Mouse (Mus musculus) hindbrain, embryonic 12.5 days (tissue): Measurements from ENCODE around the gene Iffo1. TPM values are rescaled to one million over a fixed set of nuclear protein-coding genes. Genes with fewer than 3 reads are reported as not detected.

Experiments used
- ATAC-seq: fragments of 200-750 bp; cut with Nextera tagmentation; 2 replicates; pipeline ENCODE4 v1.8.0; 2017; ENCODE audit warnings: moderate TSS enrichment; ENCODE audit not compliant: low FRiP score
- H3K27ac ChIP-seq: fragments of 300-500 bp; sonication (generic); 2 replicates; pipeline ENCODE4 v1.5.1; 2016; ENCODE audit warnings: mild to moderate bottlenecking
- H3K27me3 ChIP-seq: fragments of 300-500 bp; sonication (generic); 2 replicates; pipeline ENCODE4 v1.6.1; 2016; ENCODE audit warnings: mild to moderate bottlenecking
- H3K36me3 ChIP-seq: fragments of 300-500 bp; sonication (generic); 2 replicates; pipeline ENCODE4 v1.6.1; 2016; ENCODE audit warnings: mild to moderate bottlenecking
- H3K4me1 ChIP-seq: fragments of 300-500 bp; sonication (generic); 2 replicates; pipeline ENCODE4 v1.6.1; 2016
- H3K4me2 ChIP-seq: fragments of 300-500 bp; sonication (generic); replicated peaks from 2 replicates; pipeline ENCODE4 v1.6.1; 2016; ENCODE audit warnings: mild to moderate bottlenecking
- H3K4me3 ChIP-seq: fragments of 300-500 bp; sonication (generic); 2 replicates; pipeline ENCODE4 v1.5.1; 2016; ENCODE audit warnings: mild to moderate bottlenecking
- H3K9ac ChIP-seq: fragments of 300-500 bp; sonication (generic); 2 replicates; pipeline ENCODE4 v1.6.1; 2016; ENCODE audit warnings: mild to moderate bottlenecking, moderate library complexity
- H3K9me3 ChIP-seq: fragments of 300-500 bp; sonication (generic); replicated peaks from 2 replicates; pipeline ENCODE4 v1.6.1; 2016; ENCODE audit warnings: mild to moderate bottlenecking
- WGBS: fragments of 180-500 bp; shearing (Covaris S2); methylation state at CpG from one replicate; pipeline ENCODE4 v1.1.7; 2016; 5-methylcytosine and 5-hydroxymethylcytosine counted together
- microRNA-seq: library from miRNA; unstranded; fragments of <30 nt; microRNA quantifications from one replicate; pipeline ENCODE4, GENCODE M21; 2017
- polyA plus RNA-seq: library from polyadenylated mRNA; unstranded; fragments of >200 nt; fragmentation: Nextera tagmentation; extraction: Ambion mirVana; gene quantifications from 2 replicates; pipeline ENCODE4 v1.2.1, GENCODE M21; 2016

Gene Iffo1
- polyA plus RNA-seq, 1 experiment from 2014 or later = 19.2 TPM

DNA sequence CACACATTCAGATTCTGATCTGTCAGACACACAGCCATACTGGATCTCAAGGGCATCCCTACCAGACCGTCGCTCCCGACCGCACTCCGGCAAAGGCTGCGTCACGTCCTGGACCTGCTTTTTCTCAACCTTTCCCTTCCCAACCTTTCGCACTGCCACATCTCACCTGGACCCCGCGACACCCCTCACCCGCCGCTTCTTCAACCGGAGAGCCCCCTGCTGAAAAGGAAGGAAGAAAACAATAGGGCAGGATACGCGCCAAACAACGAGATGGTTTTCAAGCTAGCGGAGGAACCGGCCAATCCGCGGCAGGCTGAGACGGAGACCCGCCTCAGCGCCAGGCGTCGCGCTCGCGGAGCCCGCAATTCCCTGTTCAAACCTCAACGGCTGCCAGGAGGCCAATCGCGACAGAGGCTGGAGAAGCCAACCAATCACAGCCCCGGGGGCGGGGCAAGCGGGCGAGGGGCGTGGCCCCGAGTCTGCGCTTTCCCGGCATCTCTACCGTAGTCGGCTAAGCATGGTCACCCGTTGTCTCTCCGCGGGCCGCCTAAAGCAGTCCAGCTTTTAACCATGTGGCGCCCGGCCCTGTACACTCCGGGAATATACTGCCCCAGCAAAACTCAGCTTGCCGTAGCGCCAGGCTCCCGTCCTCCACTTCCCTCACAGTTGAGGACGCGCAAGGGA, 46.4 kb downstream of the Iffo1 start, which contains the start of the genes Ncapd2 and Mrpl51:
Ncapd2 (minus strand) TSS at position 370 of the 684 bp plus-strand sequence.
Mrpl51 (plus strand) TSS at position 470 of the 684 bp plus-strand sequence.
- H3K27me3 ChIP-seq = no peaks in the 10 kb centered on the region
- H3K27ac ChIP-seq = peak within 1 kb of the TSS; percentile 99
- H3K36me3 ChIP-seq = peaks cover 43% of the 10 kb centered on the region
- H3K4me3 ChIP-seq = peak within 1 kb of the TSS; percentile 64
- H3K9ac ChIP-seq = peak within 1 kb of the TSS; percentile 78
- peaks cover 14% of the 10 kb centered on the region for H3K4me1 ChIP-seq
- H3K4me2 ChIP-seq = peak within 1 kb of the TSS; percentile 66
- H3K9me3 ChIP-seq = no peaks in the 10 kb centered on the region
- ATAC-seq = peak; percentile 99
- WGBS = under 1% methylated on average over 54 of the region's 54 CpGs

DNA sequence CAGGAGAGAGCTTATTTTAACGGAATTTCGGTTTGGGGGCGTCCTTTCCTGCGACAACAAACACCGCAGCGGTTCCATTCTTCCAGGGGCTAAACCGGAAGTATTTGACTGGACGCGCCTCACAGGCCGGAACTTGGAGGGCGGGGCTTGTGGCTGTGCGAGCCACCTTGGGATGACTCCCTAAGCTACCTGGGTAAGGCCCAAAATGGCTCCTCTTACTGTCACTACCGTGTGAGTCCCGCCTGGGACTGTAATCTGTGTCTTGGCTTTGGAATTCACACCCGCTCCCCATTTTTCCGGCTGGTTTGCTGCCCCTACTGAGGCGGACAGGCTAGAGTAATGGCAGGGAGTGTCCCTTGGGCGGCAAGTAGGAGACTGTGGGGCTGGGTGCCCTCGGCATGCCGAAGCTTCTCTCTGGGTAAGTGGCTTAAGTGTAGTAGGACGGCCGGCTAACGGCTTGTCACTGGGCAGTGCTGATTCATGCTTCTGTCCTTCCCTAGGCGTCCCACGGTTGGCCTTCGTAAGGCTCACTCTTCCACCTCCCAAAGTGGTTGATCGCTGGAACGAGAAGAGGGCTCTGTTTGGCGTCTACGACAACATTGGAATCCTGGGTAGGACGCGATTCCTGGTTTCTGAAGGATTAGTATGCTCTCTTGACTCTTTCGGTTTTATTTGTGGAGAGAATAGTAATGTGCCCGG, 47.1 kb downstream of the Iffo1 start:
- peak overlapping the region; percentile 64 for H3K4me3 ChIP-seq
- H3K4me1 ChIP-seq = peaks cover 14% of the 10 kb centered on the region
- H3K9me3 ChIP-seq = no peaks in the 10 kb centered on the region
- peak overlapping the region; percentile 78 for H3K9ac ChIP-seq
- under 1% methylated on average over 34 of the region's 34 CpGs for WGBS
- peak overlapping the region; percentile 66 for H3K4me2 ChIP-seq
- H3K27me3 ChIP-seq = no peaks in the 10 kb centered on the region
- H3K27ac ChIP-seq = peak overlapping the region; percentile 99
- peak; percentile 96 for ATAC-seq
- peaks cover 36% of the 10 kb centered on the region for H3K36me3 ChIP-seq

DNA sequence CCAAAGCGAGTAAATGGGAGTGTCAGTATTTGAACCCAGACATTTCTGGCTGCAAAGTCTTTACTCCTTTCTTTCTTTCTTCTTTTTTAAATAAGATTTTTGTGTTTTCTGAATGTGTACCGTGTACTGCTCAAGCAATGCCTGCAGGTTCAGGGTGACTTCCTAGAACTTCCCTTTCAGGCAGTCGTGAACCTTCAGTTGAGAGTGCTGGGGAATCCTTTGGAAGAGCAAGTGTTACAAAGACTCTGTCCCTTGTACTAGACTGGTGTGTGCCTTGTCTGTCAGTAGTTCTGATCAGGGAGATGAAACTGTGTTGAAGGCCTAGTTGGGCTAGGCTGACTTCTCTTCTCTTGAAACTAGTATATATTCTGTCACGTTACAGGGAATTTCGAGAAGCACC, 47.8 kb downstream of the Iffo1 start:
- Histone ChIP-seq H3K27me3 (no peaks in the 10 kb centered on the region), H3K4me1 (peaks cover 14% of the 10 kb centered on the region), H3K9me3 (no peaks in the 10 kb centered on the region), H3K4me3 (peak overlapping the region; percentile 64), H3K27ac (peak overlapping the region; percentile 99; the same call in 1 of the 2 replicates), H3K9ac (peak overlapping the region; percentile 78), H3K36me3 (peaks cover 30% of the 10 kb centered on the region), H3K4me2 (peak overlapping the region; percentile 66)
- 41% methylated on average over 5 of the region's 5 CpGs for WGBS
- ATAC-seq = no peak

DNA sequence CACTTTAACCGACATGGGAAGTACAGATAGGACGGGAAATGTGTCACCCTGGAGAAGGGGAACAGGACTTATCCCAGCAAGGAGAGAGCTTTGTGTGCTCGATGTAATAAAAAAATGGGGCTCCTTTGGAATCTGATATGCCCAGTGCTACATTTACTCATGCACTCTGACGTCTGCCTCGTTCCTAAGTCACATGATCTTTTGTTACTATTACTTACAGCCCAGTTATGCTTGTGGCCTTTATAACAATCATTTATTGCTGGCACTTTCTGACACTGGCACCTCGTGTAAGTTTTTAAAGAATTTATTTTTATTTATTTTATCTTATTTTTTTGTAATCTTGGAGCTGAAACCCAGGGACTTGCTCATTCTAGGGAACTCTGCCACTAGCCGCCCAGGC, 48.3 kb downstream of the Iffo1 start:
- 82% methylated on average over 7 of the region's 7 CpGs for WGBS
- no peak for ATAC-seq

DNA sequence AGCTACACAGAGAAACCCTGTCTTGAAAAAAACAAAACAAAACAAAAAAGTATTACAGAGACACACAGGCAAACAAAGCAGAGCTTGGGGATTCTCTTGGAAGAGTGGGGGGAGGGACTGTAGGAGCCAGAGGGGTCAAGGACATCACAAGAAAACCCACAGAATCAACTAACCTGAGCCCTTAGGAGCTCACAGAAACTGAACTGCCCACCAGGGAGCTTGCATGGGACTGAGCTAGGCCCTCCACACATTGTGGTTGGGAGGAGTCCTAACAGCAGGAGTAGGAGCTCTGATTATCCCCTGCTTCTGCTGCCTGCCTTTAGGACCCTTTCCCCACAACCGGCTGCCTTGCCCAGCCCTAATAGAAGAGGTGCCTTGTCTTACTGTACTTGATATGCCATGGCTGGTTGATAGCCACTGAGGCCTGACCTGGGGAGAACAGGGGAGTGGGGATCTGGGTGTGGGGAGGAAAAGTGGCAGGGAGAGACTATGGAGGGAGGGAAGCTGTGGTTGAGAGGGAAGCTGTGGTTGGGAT, 50.6 kb downstream of the Iffo1 start:
- no peaks in the 10 kb centered on the region for H3K27me3 ChIP-seq
- no peak overlapping the region for H3K27ac ChIP-seq
- H3K9ac ChIP-seq = no peak overlapping the region
- peaks cover 16% of the 10 kb centered on the region for H3K36me3 ChIP-seq
- H3K4me3 ChIP-seq = no peak overlapping the region
- WGBS = 36% methylated on average over 1 of the region's 1 CpGs
- H3K9me3 ChIP-seq = no peaks in the 10 kb centered on the region
- no peak overlapping the region for H3K4me2 ChIP-seq
- peaks cover 11% of the 10 kb centered on the region for H3K4me1 ChIP-seq
- no peak for ATAC-seq

More for the DNA sequence above, 48.3 kb downstream of the Iffo1 start:
- Histone ChIP-seq H3K9ac (no peak overlapping the region), H3K4me1 (peaks cover 14% of the 10 kb centered on the region), H3K9me3 (no peaks in the 10 kb centered on the region), H3K36me3 (peaks cover 24% of the 10 kb centered on the region), H3K27ac (no peak overlapping the region), H3K4me3 (no peak overlapping the region), H3K4me2 (0 out of 2 replicates have a peak overlapping the region, but pooled peaks have one; percentile 66), H3K27me3 (no peaks in the 10 kb centered on the region)

DNA sequence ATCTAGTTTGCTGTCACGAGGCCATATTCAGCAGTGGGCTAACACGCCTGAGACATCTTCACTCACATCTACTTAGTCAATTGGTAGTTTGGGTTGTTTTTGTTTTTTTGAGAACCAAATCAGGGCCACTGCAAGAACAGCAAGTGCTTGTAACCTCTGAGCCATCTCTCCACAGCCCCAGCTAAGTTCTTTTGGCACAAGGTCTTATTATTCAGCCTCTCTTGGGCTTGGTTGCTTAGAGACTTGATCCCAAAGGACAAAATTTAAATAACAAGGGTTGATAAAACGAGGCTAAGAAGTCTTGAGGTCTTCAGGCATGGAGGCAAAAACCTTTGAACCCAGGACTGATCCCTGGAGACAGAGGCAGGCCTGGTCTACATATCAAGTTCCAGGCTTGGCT, 51.3 kb downstream of the Iffo1 start:
- H3K27me3 ChIP-seq = no peaks in the 10 kb centered on the region
- H3K4me1 ChIP-seq = peaks cover 11% of the 10 kb centered on the region
- H3K36me3 ChIP-seq = peaks cover 16% of the 10 kb centered on the region
- WGBS = 52% methylated on average over 3 of the region's 3 CpGs
- no peak for ATAC-seq
- H3K4me2 ChIP-seq = no peak overlapping the region
- no peak overlapping the region for H3K9ac ChIP-seq
- H3K27ac ChIP-seq = no peak overlapping the region
- no peaks in the 10 kb centered on the region for H3K9me3 ChIP-seq
- no peak overlapping the region for H3K4me3 ChIP-seq

DNA sequence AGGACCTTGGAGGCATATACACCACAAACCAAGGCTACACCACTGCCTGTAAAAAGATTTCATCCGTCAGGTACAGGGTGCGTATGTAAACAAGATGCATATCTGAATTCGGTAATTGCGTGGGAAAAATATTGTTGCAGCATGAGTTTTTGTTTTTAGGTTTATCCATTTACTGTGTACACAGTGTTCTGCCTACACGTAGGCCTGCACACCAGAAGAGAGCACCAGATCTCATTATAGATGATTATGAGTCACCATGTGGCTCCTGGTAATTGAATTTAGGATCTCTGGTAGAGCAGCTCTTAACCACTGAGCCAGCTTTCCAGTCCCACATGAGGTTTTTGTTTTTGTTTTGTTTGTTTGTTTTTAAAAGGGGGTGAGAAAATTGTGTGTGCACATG, 52.1 kb downstream of the Iffo1 start:
- no peak overlapping the region for H3K27ac ChIP-seq
- H3K36me3 ChIP-seq = peaks cover 16% of the 10 kb centered on the region
- no peak for ATAC-seq

DNA sequence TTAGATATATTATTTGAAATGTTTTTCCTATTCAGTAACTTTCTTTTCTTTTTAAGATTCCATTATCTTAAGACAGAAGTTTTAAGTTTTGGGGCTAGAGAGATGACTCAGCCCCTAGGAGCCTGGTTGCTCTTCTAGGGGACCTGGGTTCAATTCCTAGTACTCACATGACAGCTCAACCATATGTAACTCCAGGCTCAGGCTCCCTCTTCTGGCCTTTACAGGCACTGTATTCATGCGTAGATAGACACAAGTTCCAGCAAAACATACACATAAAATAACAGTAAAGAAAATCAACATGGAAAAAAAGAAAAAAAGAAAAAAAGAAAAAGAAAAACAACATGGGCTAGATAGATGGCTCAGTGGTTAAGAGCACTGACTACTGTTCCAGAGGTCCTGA, 65.4 kb downstream of the Iffo1 start:
- H3K9me3 ChIP-seq = no peaks in the 10 kb centered on the region
- ATAC-seq = no peak
- no peaks in the 10 kb centered on the region for H3K4me1 ChIP-seq
- 80% methylated on average over 1 of the region's 1 CpGs for WGBS
- H3K36me3 ChIP-seq = no peaks in the 10 kb centered on the region
- H3K27me3 ChIP-seq = peaks cover 17% of the 10 kb centered on the region
- H3K9ac ChIP-seq = no peak overlapping the region
- no peak overlapping the region for H3K27ac ChIP-seq
- no peak overlapping the region for H3K4me2 ChIP-seq
- H3K4me3 ChIP-seq = no peak overlapping the region

More for the DNA sequence above, 52.1 kb downstream of the Iffo1 start:
- Histone ChIP-seq H3K4me3 (no peak overlapping the region), H3K4me1 (peaks cover 11% of the 10 kb centered on the region), H3K27me3 (no peaks in the 10 kb centered on the region), H3K9me3 (no peaks in the 10 kb centered on the region), H3K9ac (0 out of 2 replicates have a peak overlapping the region, but pooled peaks have one; percentile 5), H3K4me2 (no peak overlapping the region)
- 85% methylated on average over 5 of the region's 5 CpGs for WGBS

Small RNA genes within 50 kb of the gene (microRNA-seq; reads per million reads assigned to microRNA genes)
- 1.9 reads per million for gene Mir3098
- 0.81 reads per million for gene Mir7045

Other genes with a start within 250 kb of the Iffo1 start
- gene Lag3, start 233.5 kb upstream of the Iffo1 start, polyA plus RNA-seq = 1.9 and 2.1 TPM in 2 replicates
- gene Ptms, start 225.1 kb upstream of the Iffo1 start, polyA plus RNA-seq = 637 and 707 TPM in 2 replicates
- 462 and 488 TPM in 2 replicates for gene Mlf2, start 213.9 kb upstream of the Iffo1 start, polyA plus RNA-seq
- 99.5 and 101 TPM in 2 replicates for gene Cops7a, start 179.7 kb upstream of the Iffo1 start, polyA plus RNA-seq
- gene Pianp, start 148.5 kb upstream of the Iffo1 start, polyA plus RNA-seq = 8.6 and 8.9 TPM in 2 replicates
- 21.6 and 22.3 TPM in 2 replicates for gene Zfp384, start 136.1 kb upstream of the Iffo1 start, polyA plus RNA-seq
- gene Ing4, start 105.5 kb upstream of the Iffo1 start, polyA plus RNA-seq = 151 and 159 TPM in 2 replicates
- 16.0 and 18.3 TPM in 2 replicates for gene Acrbp, start 95.6 kb upstream of the Iffo1 start, polyA plus RNA-seq
- gene Lpar5, start 77.3 kb upstream of the Iffo1 start, polyA plus RNA-seq = 0.33 and 0.40 TPM in 2 replicates
- 131 and 133 TPM in 2 replicates for gene Chd4, start 49.3 kb upstream of the Iffo1 start, polyA plus RNA-seq
- 48.1 and 54.2 TPM in 2 replicates for gene Nop2, start 13.3 kb upstream of the Iffo1 start, polyA plus RNA-seq
- 1,498 and 1,567 TPM in 2 replicates for gene Gapdh, start 21.2 kb downstream of the Iffo1 start, polyA plus RNA-seq
- gene Ncapd2, start 46.5 kb downstream of the Iffo1 start, polyA plus RNA-seq = 140 and 142 TPM in 2 replicates
- 163 and 165 TPM in 2 replicates for gene Mrpl51, start 46.6 kb downstream of the Iffo1 start, polyA plus RNA-seq
- gene Vamp1, start 70.3 kb downstream of the Iffo1 start, polyA plus RNA-seq = 5.9 and 6.0 TPM in 2 replicates
- 2.5 and 2.9 TPM in 2 replicates for gene Tapbpl, start 86.6 kb downstream of the Iffo1 start, polyA plus RNA-seq
- gene Cd27, start 91.8 kb downstream of the Iffo1 start, polyA plus RNA-seq = 1.6 and 1.9 TPM in 2 replicates
- 0.16 TPM in 1 of 2 replicates, not detected in the other for gene Tuba3a, start 140.8 kb downstream of the Iffo1 start, polyA plus RNA-seq
- 19.6 and 20.6 TPM in 2 replicates for gene Ltbr, start 168.6 kb downstream of the Iffo1 start, polyA plus RNA-seq
- gene Scnn1a, start 175.4 kb downstream of the Iffo1 start, polyA plus RNA-seq = 0.48 and 0.49 TPM in 2 replicates
- gene Tnfrsf1a, start 204.1 kb downstream of the Iffo1 start, polyA plus RNA-seq = 29.9 and 32.6 TPM in 2 replicates
- gene Plekhg6, start 235.6 kb downstream of the Iffo1 start, polyA plus RNA-seq = 0.18 and 0.22 TPM in 2 replicates